Mouse (Mus musculus) limb, embryonic 14.5 days (tissue): ENCODE results near the gene Lrmda. TPM values are rescaled to one million over a fixed set of nuclear protein-coding genes. Genes with fewer than 3 reads are reported as not detected.

ENCODE experiments used
- ATAC-seq: fragments of 200-750 bp; cut with Nextera tagmentation; 2 replicates; pipeline ENCODE4 v1.8.0; 2017; ENCODE audit warnings: low read depth, moderate number of reproducible peaks, moderate TSS enrichment; ENCODE audit not compliant: low FRiP score
- DNase-seq: peaks from one replicate; pipeline ENCODE4 v3.0.0-alpha.2; 2015; ENCODE audit warnings: low spot score
- H3K27ac ChIP-seq: fragments of 300-500 bp; sonication (generic); replicated peaks from 2 replicates; pipeline ENCODE4 v1.5.1; 2014; ENCODE audit warnings: low read depth, mild to moderate bottlenecking, low read length, moderate library complexity, mixed read lengths
- H3K27me3 ChIP-seq: fragments of 300-500 bp; sonication (generic); 2 replicates; pipeline ENCODE4 v1.6.1; 2014; ENCODE audit warnings: low read length, mixed read lengths; ENCODE audit not compliant: control insufficient read depth, insufficient read depth
- H3K36me3 ChIP-seq: fragments of 300-500 bp; sonication (generic); 2 replicates; pipeline ENCODE4 v1.6.1; 2014; ENCODE audit warnings: mild to moderate bottlenecking, low read length, moderate library complexity, mixed read lengths; ENCODE audit not compliant: control insufficient read depth, insufficient read depth
- H3K4me1 ChIP-seq: fragments of 300-500 bp; sonication (generic); 2 replicates; pipeline ENCODE4 v1.6.1; 2014; ENCODE audit warnings: antibody characterized with exemption, low read length, mixed read lengths; ENCODE audit not compliant: control insufficient read depth, insufficient read depth
- H3K4me2 ChIP-seq: fragments of 300-500 bp; sonication (generic); replicated peaks from 2 replicates; pipeline ENCODE4 v1.6.1; 2014; ENCODE audit warnings: low read depth, mild to moderate bottlenecking, low read length, moderate library complexity; ENCODE audit not compliant: severe bottlenecking
- H3K4me3 ChIP-seq: fragments of 300-500 bp; sonication (generic); replicated peaks from 2 replicates; pipeline ENCODE4 v1.5.1; 2014; ENCODE audit warnings: low read length
- H3K9ac ChIP-seq: fragments of 300-500 bp; sonication (generic); 2 replicates; pipeline ENCODE4 v1.6.1; 2014; ENCODE audit warnings: mild to moderate bottlenecking, low read depth, low read length, moderate library complexity; ENCODE audit not compliant: severe bottlenecking
- H3K9me3 ChIP-seq: fragments of 300-500 bp; sonication (generic); 2 replicates; pipeline ENCODE4 v1.6.1; 2016; ENCODE audit warnings: low read length; ENCODE audit not compliant: control insufficient read depth
- POLR2A ChIP-seq: fragments of 200-500 bp; IDR thresholded peaks from 2 replicates; pipeline ENCODE4 v1.8.0; 2012; ENCODE audit warnings: inconsistent platforms, mild to moderate bottlenecking, moderate library complexity, borderline replicate concordance; ENCODE audit not compliant: insufficient read depth, insufficient read length; ENCODE audit errors: extremely low read depth
- WGBS: fragments of 180-500 bp; shearing (Covaris S2); extraction: QIAGEN DNeasy Blood & Tissue Kit; methylation state at CpG from one replicate; pipeline ENCODE4 v1.1.7; 2014; 5-methylcytosine and 5-hydroxymethylcytosine counted together
- polyA plus RNA-seq, 2 experiments: library from polyadenylated mRNA; depleted of rRNA in 1 of 2; stranded (reverse) in 1 of 2; unstranded in 1 of 2; fragments of >200 nt; fragmentation: Nextera tagmentation in 1 of 2; extraction: Ambion mirVana in 1 of 2; gene quantifications; 2 replicates each; pipeline versions ENCODE4 v1.2.1 to v1.2.3; 2012 to 2014

The Lrmda gene
- polyA plus RNA-seq, 2 experiments: 0.08 to 0.72 TPM

- Histone ChIP-seq H3K27ac (no peak overlapping the region), H3K9me3 (no peaks in the 10 kb centered on the region), H3K9ac (no peak overlapping the region), H3K27me3 (no peaks in the 10 kb centered on the region), H3K4me3 (no peak overlapping the region), H3K4me2 (no peak overlapping the region), H3K36me3 (no peaks in the 10 kb centered on the region), H3K4me1 (peaks cover 8% of the 10 kb centered on the region)
- WGBS: 76% methylated on average over 7 of the region's 7 CpGs
- TF ChIP-seq POLR2A: no peak
- ATAC-seq (no peak), DNase-seq (no peak)
Observed at GRCm38 (mm10) chr14:22425018-22425534, 405.6 kb downstream of the Lrmda start.

DNA sequence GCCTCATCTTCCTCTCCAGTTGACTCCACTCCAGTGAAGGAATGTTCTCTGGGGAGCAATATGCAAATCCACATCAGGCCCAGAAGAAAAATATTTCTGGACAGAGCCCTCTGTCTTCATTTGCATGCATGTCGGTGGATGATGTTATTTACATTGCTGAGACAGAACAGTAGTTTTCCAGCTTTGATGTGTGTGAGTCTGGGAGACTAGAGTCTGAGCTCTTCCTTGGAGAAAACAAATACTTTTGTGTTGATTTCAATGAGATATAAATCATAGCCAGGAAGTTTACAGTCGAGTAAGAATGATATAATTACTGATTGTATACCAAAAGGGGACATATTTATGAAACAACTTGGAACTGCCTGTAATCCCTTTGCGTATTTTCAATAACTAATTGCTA lies 415.9 kb downstream of the Lrmda start:
- Histone ChIP-seq H3K4me3 (no peak overlapping the region), H3K4me1 (peaks cover 24% of the 10 kb centered on the region), H3K36me3 (no peaks in the 10 kb centered on the region), H3K9ac (no peak overlapping the region), H3K9me3 (no peaks in the 10 kb centered on the region), H3K4me2 (no peak overlapping the region), H3K27ac (no peak overlapping the region), H3K27me3 (no peaks in the 10 kb centered on the region)
- no peak for ATAC-seq
- WGBS: 15% methylated on average over 3 of the region's 3 CpGs
- TF ChIP-seq POLR2A: no peak
- DNase-seq: no peak

DNA sequence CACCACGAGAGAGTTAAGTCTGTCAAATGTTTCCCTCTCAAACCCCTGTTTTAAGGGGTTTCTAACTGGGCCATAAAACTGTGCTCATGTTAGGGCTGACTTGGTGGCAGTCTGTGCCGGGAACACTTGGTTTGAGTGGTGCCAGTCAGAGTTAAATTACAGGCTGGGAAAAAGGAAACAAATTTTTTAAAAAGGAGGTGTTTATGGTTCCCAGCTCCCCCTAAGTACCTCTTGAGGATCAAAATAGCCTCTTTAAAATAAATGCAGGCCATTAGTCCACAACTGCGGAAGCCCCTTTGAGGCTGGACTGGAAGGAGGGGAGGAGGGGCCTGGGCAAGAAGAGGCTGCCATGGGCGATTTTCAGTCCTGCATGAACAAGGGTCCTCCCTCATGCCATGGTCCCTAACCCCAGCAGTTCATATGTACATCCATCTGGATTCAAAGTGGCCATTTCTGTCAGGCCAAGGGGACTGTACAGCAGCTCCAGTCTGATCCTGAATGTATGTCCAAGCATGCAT lies 416.4 kb downstream of the Lrmda start:
- no peak for TF ChIP-seq POLR2A
- H3K9ac ChIP-seq: no peak overlapping the region
- peak; percentile 40 for DNase-seq
- H3K27ac ChIP-seq: no peak overlapping the region
- 6% methylated on average over 4 of the region's 4 CpGs for WGBS
- H3K27me3 ChIP-seq: no peaks in the 10 kb centered on the region
- ATAC-seq: no peak
- H3K4me1 ChIP-seq: peaks cover 28% of the 10 kb centered on the region
- H3K4me3 ChIP-seq: no peak overlapping the region
- no peak overlapping the region for H3K4me2 ChIP-seq
- H3K36me3 ChIP-seq: no peaks in the 10 kb centered on the region
- no peaks in the 10 kb centered on the region for H3K9me3 ChIP-seq

DNA sequence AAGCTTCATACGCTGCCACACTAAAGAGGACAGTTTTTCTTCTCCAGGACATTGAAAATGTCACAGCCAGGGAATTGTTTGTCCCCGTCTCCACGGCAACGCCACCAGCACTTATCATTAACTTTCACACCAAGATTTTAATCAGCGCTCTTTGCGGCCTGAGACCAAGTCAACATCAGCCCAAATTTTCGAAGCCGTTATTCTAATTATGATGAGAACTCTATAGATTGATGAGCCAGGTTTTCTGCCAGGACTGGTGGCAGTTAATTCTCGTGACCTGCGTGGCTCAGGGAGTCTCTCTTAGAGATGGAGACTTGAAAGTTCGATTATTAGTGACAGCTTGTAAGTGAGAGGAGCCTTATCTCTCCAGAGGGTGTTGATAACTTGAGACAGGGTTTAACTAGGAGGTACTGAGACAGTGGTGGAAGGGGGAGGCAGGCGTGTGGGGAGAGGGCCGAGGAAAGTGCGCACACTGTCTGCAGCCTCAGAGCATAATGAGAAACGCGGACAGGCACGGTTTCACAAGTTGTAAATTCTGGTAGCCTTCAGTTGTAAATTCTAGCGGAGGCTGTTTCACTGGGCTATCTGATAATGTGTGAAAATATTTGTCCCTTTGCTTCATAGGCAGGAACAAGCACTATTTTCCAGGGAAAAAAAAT lies 421.0 kb downstream of the Lrmda start:
- no peaks in the 10 kb centered on the region for H3K36me3 ChIP-seq
- peak; percentile 62 for DNase-seq
- WGBS: 14% methylated on average over 18 of the region's 18 CpGs
- H3K9me3 ChIP-seq: no peaks in the 10 kb centered on the region
- peak; percentile 55 for ATAC-seq
- TF ChIP-seq POLR2A: no peak
- H3K9ac ChIP-seq: no peak overlapping the region
- peaks cover 59% of the 10 kb centered on the region for H3K4me1 ChIP-seq
- no peak overlapping the region for H3K27ac ChIP-seq
- no peaks in the 10 kb centered on the region for H3K27me3 ChIP-seq
- H3K4me3 ChIP-seq: no peak overlapping the region
- H3K4me2 ChIP-seq: no peak overlapping the region

- Histone ChIP-seq H3K4me3 (no peak overlapping the region), H3K9ac (no peak overlapping the region), H3K36me3 (no peaks in the 10 kb centered on the region), H3K4me1 (peaks cover 54% of the 10 kb centered on the region), H3K9me3 (no peaks in the 10 kb centered on the region), H3K4me2 (no peak overlapping the region), H3K27me3 (no peaks in the 10 kb centered on the region), H3K27ac (no peak overlapping the region)
- 23% methylated on average over 5 of the region's 5 CpGs for WGBS
- ATAC-seq: no peak
- TF ChIP-seq POLR2A: no peak
- no peak for DNase-seq
Observed at GRCm38 (mm10) chr14:22441859-22442447, 422.4 kb downstream of the Lrmda start.
